Mouse (Mus musculus): ENCODE results near the gene Rangrf. TPM values are rescaled to one million over a fixed set of nuclear protein-coding genes. Genes with fewer than 3 reads are reported as not detected.

Rangrf gene
- polyA plus RNA-seq, 2 experiments, result 23.0 to 29.2 TPM

DNA sequence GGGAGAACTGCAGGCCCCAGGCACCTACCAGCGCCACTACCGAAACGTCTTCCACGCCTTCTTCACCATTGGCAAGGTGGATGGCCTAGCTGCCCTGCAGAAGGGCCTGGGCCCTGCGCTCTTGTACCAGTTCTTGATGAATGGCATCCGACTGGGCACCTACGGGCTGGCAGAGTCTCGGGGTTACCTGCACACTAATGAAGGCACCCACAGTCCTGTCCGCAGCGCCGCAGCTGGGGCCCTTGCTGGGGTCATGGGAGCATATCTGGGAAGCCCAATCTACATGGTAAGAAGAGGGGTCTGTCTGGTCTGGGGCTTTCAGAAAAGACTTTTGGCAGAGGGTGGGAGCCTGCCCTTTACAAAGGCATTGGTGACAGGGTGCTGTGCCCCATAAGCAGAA, 6.2 kb downstream of the Rangrf start:
- TF ChIP-seq CTCF (IDR thresholded peaks at IDR 0.05; ENCODE audit: low read depth) (no peak), EP300 (IDR thresholded peaks at IDR 0.05; ENCODE audit: low read depth) (no peak)
- peaks cover 2% of the 10 kb centered on the region; the same call in 1 of the 2 replicates for H3K27me3 ChIP-seq (ENCODE audit: control insufficient read depth, insufficient read depth, low read length)
- ATAC-seq (ENCODE audit: insufficient read depth), result no peak
- whole genome bisulfite sequencing (ENCODE audit: insufficient replicate concordance), result 82% methylated on average over 11 of the region's 11 CpGs
- H3K9ac ChIP-seq (replicated peaks), result no peak overlapping the region
- no peak for DNase-seq (ENCODE audit: low read depth in 3 of 3, low spot score in 3 of 3)
- H3K36me3 ChIP-seq (replicated peaks; ENCODE audit: control insufficient read depth, insufficient read depth, low read depth), result no peaks in the 10 kb centered on the region
- H3K27ac ChIP-seq, result no peak overlapping the region
- H3K9me3 ChIP-seq (ENCODE audit: control insufficient read depth, low read length), result no peaks in the 10 kb centered on the region
- peaks cover 13 to 14% of the 10 kb centered on the region in 2 experiments for H3K4me1 ChIP-seq (replicated peaks; ENCODE audit: control insufficient read depth in 2 of 2, insufficient read depth in 2 of 2, low read length in 1 of 2)
- H3K4me2 ChIP-seq (ENCODE audit: low read depth), result peak overlapping the region; percentile 97
- H3K4me3 ChIP-seq (ENCODE audit: insufficient read depth in 1 of 2, low read depth in 2 of 2, low read length in 2 of 2), result no peak overlapping the region; a peak in 1 of 4 replicates

DNA sequence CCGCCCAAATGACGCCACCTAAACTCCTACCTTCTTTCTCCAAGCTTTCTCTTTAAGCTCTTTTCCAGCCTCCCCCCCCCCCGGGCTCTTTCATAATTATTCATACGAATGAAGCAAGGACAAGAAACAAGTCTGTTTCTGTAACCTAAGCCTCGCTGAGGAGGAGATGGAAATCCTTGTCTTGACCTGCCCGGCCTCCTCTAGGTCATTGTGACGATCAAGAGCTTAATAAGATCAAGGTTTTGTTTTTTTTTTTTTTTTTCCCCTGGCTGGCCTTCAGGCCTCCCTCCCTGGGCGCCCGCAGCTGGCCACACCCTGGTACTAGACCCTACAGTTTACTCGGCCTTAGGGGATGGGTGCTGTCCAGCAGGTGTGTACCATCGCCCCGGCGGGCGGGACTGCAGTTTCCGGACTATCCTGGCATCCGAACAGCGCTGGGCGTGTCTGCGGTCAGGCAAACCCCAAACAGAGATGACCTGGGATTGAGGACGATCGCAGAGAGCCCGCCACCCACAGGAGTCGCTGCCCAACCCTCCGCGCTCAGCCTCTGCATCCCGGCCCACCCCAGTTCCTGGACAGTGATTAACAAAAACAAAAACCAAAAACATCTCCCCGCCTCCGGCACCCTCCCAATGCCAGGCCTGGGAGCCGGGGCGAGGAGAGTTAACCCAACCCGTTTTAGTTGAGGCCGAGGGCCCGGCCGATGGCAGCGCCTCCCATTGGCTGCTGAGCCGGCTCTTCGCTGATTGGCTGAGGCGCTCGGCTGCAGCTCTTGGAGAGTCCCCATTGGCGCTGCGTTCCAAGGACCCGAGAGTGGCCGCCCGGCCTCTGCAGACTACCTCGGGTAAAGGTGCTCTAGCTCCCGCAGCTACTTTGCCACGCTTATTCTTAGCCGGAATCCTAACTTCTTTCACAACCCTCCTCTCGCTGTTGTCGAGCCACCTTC, 7.4 kb downstream of the Rangrf start, which contains the start of gene Slc25a35:
Gene Slc25a35 (plus strand): TSS at position 795 of the 946 bp plus-strand sequence.
- H3K9ac ChIP-seq (replicated peaks), result peak within 1 kb of the TSS; percentile 68
- under 1% methylated on average over 50 of the region's 50 CpGs for WGBS (ENCODE audit: insufficient replicate concordance)
- H3K4me2 ChIP-seq (ENCODE audit: low read depth), result peak within 1 kb of the TSS; percentile 97
- peaks cover 2% of the 10 kb centered on the region; the same call in 1 of the 2 replicates for H3K27me3 ChIP-seq (ENCODE audit: control insufficient read depth, insufficient read depth, low read length)
- peak within 1 kb of the TSS; percentile 53 for H3K27ac ChIP-seq
- no peaks in the 10 kb centered on the region for H3K36me3 ChIP-seq (replicated peaks; ENCODE audit: control insufficient read depth, insufficient read depth, low read depth)
- TF ChIP-seq EP300 (IDR thresholded peaks at IDR 0.05; ENCODE audit: low read depth) (no peak), CTCF (IDR thresholded peaks at IDR 0.05; ENCODE audit: low read depth) (peak; percentile 47; the same call in 1 of the 2 replicates)
- peaks cover 9 to 13% of the 10 kb centered on the region in 2 experiments for H3K4me1 ChIP-seq (replicated peaks; ENCODE audit: control insufficient read depth in 2 of 2, insufficient read depth in 2 of 2, low read length in 1 of 2)
- ATAC-seq (ENCODE audit: insufficient read depth), result peak; percentile 97
- peak; percentile 81 to 86 (median 85) for DNase-seq (ENCODE audit: low read depth in 3 of 3, low spot score in 3 of 3)
- H3K4me3 ChIP-seq (ENCODE audit: insufficient read depth in 1 of 2, low read depth in 2 of 2, low read length in 2 of 2), result peak within 1 kb of the TSS; percentile 69 to 72
- H3K9me3 ChIP-seq (ENCODE audit: control insufficient read depth, low read length), result no peaks in the 10 kb centered on the region

DNA sequence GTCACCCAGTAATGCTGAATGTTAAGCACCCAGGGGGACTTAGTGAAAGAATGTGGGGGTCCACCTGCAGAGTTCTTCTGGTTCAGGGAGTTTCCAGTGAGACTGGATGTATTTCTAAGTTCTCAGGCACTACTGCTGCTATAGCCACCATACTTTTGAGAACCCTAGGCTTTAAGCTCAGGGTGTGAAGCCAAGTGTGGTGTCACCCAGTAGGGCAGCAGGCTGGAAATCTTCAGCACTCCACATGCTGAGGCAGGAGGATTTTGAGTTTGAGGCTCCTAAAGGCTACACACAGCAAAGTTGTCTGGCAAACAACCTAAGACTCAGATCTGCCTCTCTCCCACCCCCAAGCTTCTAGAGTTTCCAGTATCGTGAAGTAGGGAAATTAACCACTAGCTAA, 8.4 kb downstream of the Rangrf start:
- Histone ChIP-seq H3K36me3 (replicated peaks; ENCODE audit: control insufficient read depth, insufficient read depth, low read depth) (no peaks in the 10 kb centered on the region), H3K27ac (no peak overlapping the region), H3K4me1 (replicated peaks; ENCODE audit: control insufficient read depth in 2 of 2, insufficient read depth in 2 of 2, low read length in 1 of 2) (peaks cover 8 to 13% of the 10 kb centered on the region in 2 experiments), H3K4me2 (ENCODE audit: low read depth) (peak overlapping the region; percentile 97), H3K4me3 (ENCODE audit: insufficient read depth in 1 of 2, low read depth in 2 of 2, low read length in 2 of 2) (no peak overlapping the region), H3K9ac (replicated peaks) (no peak overlapping the region), H3K9me3 (ENCODE audit: control insufficient read depth, low read length) (no peaks in the 10 kb centered on the region), H3K27me3 (ENCODE audit: control insufficient read depth, insufficient read depth, low read length) (peaks cover 2% of the 10 kb centered on the region; the same call in 1 of the 2 replicates)
- DNase-seq (ENCODE audit: low read depth in 3 of 3, low spot score in 3 of 3) (no peak), ATAC-seq (ENCODE audit: insufficient read depth) (no peak)
- 44% methylated on average over 1 of the region's 1 CpGs for WGBS (ENCODE audit: insufficient replicate concordance)
- no peak for TF ChIP-seq EP300 (IDR thresholded peaks at IDR 0.05; ENCODE audit: low read depth)
- TF ChIP-seq CTCF (IDR thresholded peaks at IDR 0.05; ENCODE audit: low read depth), result no peak

DNA sequence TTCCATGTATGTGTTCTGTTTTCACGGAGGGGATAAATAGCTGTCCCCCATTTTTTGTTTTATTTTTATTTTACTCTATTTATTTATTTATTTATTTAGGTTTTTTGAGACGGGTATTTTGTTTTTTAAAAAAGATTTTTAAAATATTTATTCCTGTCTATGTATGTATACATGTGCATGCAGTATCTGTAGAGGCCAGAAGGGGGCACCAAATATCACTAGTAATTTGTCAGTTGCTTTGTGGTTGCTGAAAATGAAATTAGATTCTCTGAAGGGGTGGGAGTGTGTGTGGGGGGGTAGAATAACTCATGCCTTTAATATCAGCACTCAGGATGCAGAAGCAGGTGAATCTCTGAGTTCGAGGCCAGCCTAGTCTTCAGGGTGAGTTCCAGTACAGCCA, 9.1 kb downstream of the Rangrf start:
- WGBS (ENCODE audit: insufficient replicate concordance), result 19% methylated on average over 3 of the region's 3 CpGs
- no peaks in the 10 kb centered on the region for H3K36me3 ChIP-seq (replicated peaks; ENCODE audit: control insufficient read depth, insufficient read depth, low read depth)
- H3K9me3 ChIP-seq (ENCODE audit: control insufficient read depth, low read length), result no peaks in the 10 kb centered on the region
- DNase-seq (ENCODE audit: low read depth in 3 of 3, low spot score in 3 of 3) (peak; percentile 48 to 61 (median 49)), ATAC-seq (ENCODE audit: insufficient read depth) (no peak)
- peaks cover 8 to 13% of the 10 kb centered on the region in 2 experiments for H3K4me1 ChIP-seq (replicated peaks; ENCODE audit: control insufficient read depth in 2 of 2, insufficient read depth in 2 of 2, low read length in 1 of 2)
- H3K27ac ChIP-seq, result no peak overlapping the region
- no peak overlapping the region for H3K9ac ChIP-seq (replicated peaks)
- H3K27me3 ChIP-seq (ENCODE audit: control insufficient read depth, insufficient read depth, low read length), result peaks cover 2% of the 10 kb centered on the region; the same call in 1 of the 2 replicates
- H3K4me2 ChIP-seq (ENCODE audit: low read depth), result no peak overlapping the region
- H3K4me3 ChIP-seq (ENCODE audit: insufficient read depth in 1 of 2, low read depth in 2 of 2, low read length in 2 of 2), result no peak overlapping the region
- no peak for TF ChIP-seq EP300 (IDR thresholded peaks at IDR 0.05; ENCODE audit: low read depth)
- TF ChIP-seq CTCF (IDR thresholded peaks at IDR 0.05; ENCODE audit: low read depth), result peak; percentile 69

DNA sequence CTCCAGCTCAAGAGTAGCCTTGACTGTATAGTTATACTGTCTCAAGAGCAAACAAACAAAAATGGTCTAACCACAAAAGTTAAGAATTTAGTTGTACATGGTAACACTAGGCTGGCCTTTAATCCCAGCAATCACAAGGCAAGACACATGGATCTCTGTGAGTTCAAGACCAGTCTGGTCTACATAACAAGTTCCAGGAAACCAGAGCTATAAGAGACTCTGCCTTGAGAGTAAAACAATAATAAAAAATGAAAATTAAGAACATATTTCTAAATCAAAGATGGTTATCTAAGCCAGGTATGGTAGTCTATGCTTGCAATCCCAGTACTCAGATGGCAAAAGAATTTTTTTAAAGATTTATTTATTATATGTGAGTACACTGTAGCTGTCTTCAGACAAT, 9.9 kb downstream of the Rangrf start:
- Histone ChIP-seq H3K9ac (replicated peaks) (no peak overlapping the region), H3K9me3 (ENCODE audit: control insufficient read depth, low read length) (no peaks in the 10 kb centered on the region), H3K36me3 (replicated peaks; ENCODE audit: control insufficient read depth, insufficient read depth, low read depth) (no peaks in the 10 kb centered on the region), H3K27me3 (ENCODE audit: control insufficient read depth, insufficient read depth, low read length) (peaks cover 2% of the 10 kb centered on the region; the same call in 1 of the 2 replicates), H3K4me2 (ENCODE audit: low read depth) (no peak overlapping the region), H3K4me1 (replicated peaks; ENCODE audit: control insufficient read depth in 2 of 2, insufficient read depth in 2 of 2, low read length in 1 of 2) (peaks cover 8 to 13% of the 10 kb centered on the region in 2 experiments), H3K27ac (no peak overlapping the region), H3K4me3 (ENCODE audit: insufficient read depth in 1 of 2, low read depth in 2 of 2, low read length in 2 of 2) (no peak overlapping the region)
- TF ChIP-seq EP300 (IDR thresholded peaks at IDR 0.05; ENCODE audit: low read depth), result no peak
- no peak for TF ChIP-seq CTCF (IDR thresholded peaks at IDR 0.05; ENCODE audit: low read depth)
- ATAC-seq (ENCODE audit: insufficient read depth) (no peak), DNase-seq (ENCODE audit: low read depth in 3 of 3, low spot score in 3 of 3) (no peak)
